Mouse (Mus musculus): Measurements from ENCODE around the gene Pcgf2.

- TF ChIP-seq HCFC1 (IDR thresholded peaks at IDR 0.05; ENCODE audit: borderline replicate concordance, insufficient read depth, low read length) (no peak), CHD2 (IDR thresholded peaks at IDR 0.05; ENCODE audit: low read depth, low read length) (no peak), ZNF384 (IDR thresholded peaks at IDR 0.05; ENCODE audit: low read depth, low read length) (no peak)
These were observed 666 bp upstream of the Pcgf2 start for GRCm38 (mm10) chr11:97700746-97701580.
